Mouse (Mus musculus) MN1 (cell line): ENCODE measurements around the gene Alkbh7.
A peak's percentile ranks its signal among the peaks of the same experiment; 100 is the strongest.

ENCODE experiments used
- DNase-seq: peaks from one replicate; pipeline ENCODE4 v3.0.0-alpha.2; 2016; ENCODE audit warnings: low spot score

Alkbh7 gene

GRCm38 (mm10) chr17:56988441-56988840 is 8.7 kb upstream of the Alkbh7 start:
- no peak for DNase-seq

GRCm38 (mm10) chr17:56988921-56989430 is 8.2 kb upstream of the Alkbh7 start:
- no peak for DNase-seq

GRCm38 (mm10) chr17:56989467-56990114 is 7.5 kb upstream of the Alkbh7 start:
- DNase-seq, result peak; percentile 89

- peak; percentile 97 for DNase-seq
Observed at GRCm38 (mm10) chr17:56990115-56990746, 6.9 kb upstream of the Alkbh7 start, which contains the start of gene Clpp. TSS of gene Clpp (plus strand) at chr17:56990305.

GRCm38 (mm10) chr17:56990966-56991365 is 6.2 kb upstream of the Alkbh7 start:
- no peak for DNase-seq

GRCm38 (mm10) chr17:56995046-56995445 is 2.1 kb upstream of the Alkbh7 start:
- DNase-seq, result no peak

GRCm38 (mm10) chr17:56996506-56996905 is 633 bp upstream of the Alkbh7 start:
- no peak for DNase-seq

- no peak for DNase-seq
Observed at GRCm38 (mm10) chr17:56999414-56999813, 2.3 kb downstream of the Alkbh7 start.

GRCm38 (mm10) chr17:56999968-57000609 is 3.0 kb downstream of the Alkbh7 start, which contains the start of gene Pspn:
TSS of gene Pspn (minus strand) at chr17:57000018.
- DNase-seq, result no peak

- DNase-seq, result no peak
Observed at GRCm38 (mm10) chr17:57001228-57001627, 4.1 kb downstream of the Alkbh7 start.

GRCm38 (mm10) chr17:57003994-57004393 is 6.9 kb downstream of the Alkbh7 start:
- DNase-seq, result no peak

GRCm38 (mm10) chr17:57007137-57007905 is 10.2 kb downstream of the Alkbh7 start:
- peak; percentile 73 for DNase-seq

GRCm38 (mm10) chr17:57010911-57011235 is 13.7 kb downstream of the Alkbh7 start:
- no peak for DNase-seq

GRCm38 (mm10) chr17:57011236-57012141 is 14.3 kb downstream of the Alkbh7 start, which contains the start of the genes Gtf2f1 and Gm17949:
TSS of gene Gtf2f1 (minus strand) at chr17:57011288.
TSS of gene Gm17949 (plus strand) at chr17:57011469.
- peak; percentile 100 for DNase-seq

- DNase-seq, result no peak
Observed at GRCm38 (mm10) chr17:57012245-57012795, 15.2 kb downstream of the Alkbh7 start.

- no peak for DNase-seq
Observed at GRCm38 (mm10) chr17:57019693-57020092, 22.6 kb downstream of the Alkbh7 start.

- no peak for DNase-seq
Observed at GRCm38 (mm10) chr17:57020960-57021359, 23.8 kb downstream of the Alkbh7 start.

GRCm38 (mm10) chr17:57027471-57027870 is 30.3 kb downstream of the Alkbh7 start:
- DNase-seq, result no peak

GRCm38 (mm10) chr17:57029691-57030090 is 32.6 kb downstream of the Alkbh7 start:
- DNase-seq, result peak; percentile 56

GRCm38 (mm10) chr17:57030931-57031660 is 34.0 kb downstream of the Alkbh7 start, which contains the start of gene Khsrp:
TSS of gene Khsrp (minus strand) at chr17:57031522.
- DNase-seq, result peak; percentile 52
